ENCODE assay signal across 7 mouse cellular contexts in the genomic region with DNA sequence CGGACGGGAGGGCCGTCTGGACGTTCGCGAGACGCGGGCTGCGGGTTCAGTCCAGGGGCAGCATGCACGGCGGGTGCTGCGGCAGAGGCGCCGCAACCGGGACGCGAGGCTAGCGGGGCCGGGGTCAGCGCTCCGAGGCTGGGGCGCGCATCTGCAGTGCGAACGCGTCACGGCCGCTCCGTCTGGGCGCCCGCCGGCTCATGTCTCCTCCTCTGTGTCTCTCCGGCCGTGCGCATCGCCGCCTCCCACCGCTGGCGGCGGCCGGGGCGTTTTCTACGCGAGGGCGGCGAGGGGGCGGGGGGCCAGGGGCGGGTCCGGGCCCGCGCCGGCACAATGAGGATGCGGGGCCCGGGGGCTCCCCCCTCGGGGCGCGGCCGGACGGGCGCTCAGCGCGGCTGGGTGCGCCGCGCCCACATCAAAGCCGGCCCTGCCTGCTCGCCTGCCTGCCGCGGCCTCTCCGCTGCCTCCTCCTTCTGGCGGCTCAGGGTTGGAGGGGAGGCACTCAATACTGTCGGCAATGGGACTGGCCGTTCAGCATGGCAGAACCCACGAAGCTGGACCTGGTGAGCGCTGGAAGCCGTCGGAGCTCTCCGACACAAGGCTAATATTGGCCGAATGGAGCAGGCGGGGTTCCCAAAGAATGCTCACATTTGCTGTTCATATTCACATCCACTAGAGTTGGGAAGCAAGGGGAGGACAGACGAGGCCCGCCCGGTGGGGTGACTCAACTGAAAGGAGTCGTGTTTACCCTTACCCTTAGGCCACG. TPM values are rescaled to one million over a fixed set of nuclear protein-coding genes. Genes with fewer than 3 reads are reported as not detected.
A peak's percentile ranks its signal among the peaks of the same experiment; 100 is the strongest.
DNase-seq lines count a peak whose midpoint lies in the region; ATAC-seq and TF ChIP-seq lines count a peak whose summit lies in the region.

No protein-coding gene starts in this region.

- peaks cover 11% of the 10 kb centered on the region for H3K9me3 ChIP-seq in G1E (replicated peaks)
- no peaks in the 10 kb centered on the region for H3K9me3 ChIP-seq in liver, embryonic 15.5 days (replicated peaks)

- peaks cover 51% of the 10 kb centered on the region for H3K27me3 ChIP-seq in G1E (ENCODE audit: insufficient read depth, low read length)
- peaks cover 68% of the 10 kb centered on the region for H3K27me3 ChIP-seq in liver, embryonic 15.5 days
- peaks cover 10% of the 10 kb centered on the region; the same call in 1 of the 2 replicates for H3K27me3 ChIP-seq in thymus, adult 2 months (ENCODE audit: control insufficient read depth, insufficient read depth, low read length)

- intact Hi-C loops in gastrocnemius, postnatal 14 days (cut with DNase I; ENCODE audit: low total_unique reads), result loop anchor here (10.0 kb wide), 2 partner anchors 343 to 523 kb away; no protein-coding TSS in a partner anchor

- ATAC-seq in G1E (ENCODE audit: extremely low read depth, insufficient number of reproducible peaks, low FRiP score, poor library complexity, severe bottlenecking), result no peak
- peak; percentile 47 for ATAC-seq in liver, embryonic 15.5 days (ENCODE audit: insufficient read depth)

- H3K4me2 ChIP-seq in liver, embryonic 15.5 days, result peak overlapping the region; percentile 67

- H3K36me3 ChIP-seq in G1E (replicated peaks), result peaks cover 34% of the 10 kb centered on the region
- H3K36me3 ChIP-seq in liver, embryonic 15.5 days (replicated peaks), result peaks cover 28% of the 10 kb centered on the region
- H3K36me3 ChIP-seq in thymus, adult 2 months (ENCODE audit: control insufficient read depth, insufficient read depth, low read length), result peaks cover 23% of the 10 kb centered on the region

- no peak overlapping the region for H3K27ac ChIP-seq in liver, embryonic 15.5 days (replicated peaks)
- no peak overlapping the region for H3K27ac ChIP-seq in thymus, adult 2 months (ENCODE audit: control insufficient read depth, insufficient read depth, low read length)

- peak; percentile 26 for DNase-seq in G1E (ENCODE audit: low spot score)
- peak; percentile 26 for DNase-seq in brain, adult 2 months (ENCODE audit: low read depth, low spot score)
- DNase-seq in gastrocnemius, postnatal 14 days, result peak; percentile 63
- peak; percentile 73 for DNase-seq in induced T-regulatory cell, adult 2 months (ENCODE audit: low read depth)
- DNase-seq in naive thymus-derived CD4-positive, alpha-beta T cell, adult 2 months (ENCODE audit: low read depth), result peak; percentile 51
- peak; percentile 32 for DNase-seq in thymus, adult 2 months

- peaks cover 35% of the 10 kb centered on the region for H3K4me1 ChIP-seq in G1E (ENCODE audit: insufficient read depth, low read depth, low read length)
- H3K4me1 ChIP-seq in liver, embryonic 15.5 days (replicated peaks), result peaks cover 19% of the 10 kb centered on the region
- peaks cover 15% of the 10 kb centered on the region for H3K4me1 ChIP-seq in thymus, adult 2 months (replicated peaks; ENCODE audit: control insufficient read depth, insufficient read depth, low read length)

- H3K9ac ChIP-seq in liver, embryonic 15.5 days, result no peak overlapping the region

- TF ChIP-seq CTCF in G1E (IDR thresholded peaks at IDR 0.05; ENCODE audit: low read depth, low read length), result no peak
- no peak for TF ChIP-seq CTCF in thymus, adult 2 months (IDR thresholded peaks at IDR 0.05; ENCODE audit: borderline replicate concordance, control insufficient read depth, extremely low read depth, insufficient read depth, low read length, poor library complexity)

- under 1% methylated on average over 85 of the region's 85 CpGs for whole genome bisulfite sequencing in liver, embryonic 15.5 days (ENCODE audit: insufficient replicate concordance)
- 1% methylated on average over 80 of the region's 85 CpGs for WGBS in thymus, adult 2 months

- no peak for TF ChIP-seq POLR2A in thymus, adult 2 months (IDR thresholded peaks at IDR 0.05; ENCODE audit: control insufficient read depth, extremely low read depth, insufficient read depth, low read length, poor library complexity)

- H3K4me3 ChIP-seq in G1E (ENCODE audit: low read depth, low read length), result peak overlapping the region; percentile 61; the same call in 1 of the 2 replicates
- peak overlapping the region; percentile 47 for H3K4me3 ChIP-seq in liver, embryonic 15.5 days (replicated peaks)
- peak overlapping the region; percentile 41 for H3K4me3 ChIP-seq in thymus, adult 2 months (ENCODE audit: control insufficient read depth, insufficient read depth, low read length)

RNA-seq across cellular contexts. Expression of gene Fgf18, which starts 0.6 kb away (rescaled TPM):
- total RNA-seq in G1E (2014; fragmentation: Nextera tagmentation) (not detected in 2 replicates), G1E (2017) (not detected in 2 replicates)
- not detected in 2 replicates for polyA plus RNA-seq in G1E (2012)
- total RNA-seq in gastrocnemius, postnatal 14 days (2021), result 1 to 10 TPM; 1.9 to 5.6 TPM
- 0.17 and 0.23 TPM in 2 replicates for polyA plus RNA-seq in liver, embryonic 15.5 days (2015; fragmentation: Nextera tagmentation; extraction: Ambion mirVana)
- polyA plus RNA-seq in thymus, adult 2 months (2012; rRNA removed), result 0.15 and 0.23 TPM in 2 replicates

RNA-seq across cellular contexts. Expression of gene Npm1, which starts 15.3 kb away (rescaled TPM):
- total RNA-seq in G1E (2014; fragmentation: Nextera tagmentation), result 3,846 and 4,095 TPM in 2 replicates
- 2,315 and 2,862 TPM in 2 replicates for total RNA-seq in G1E (2017)
- polyA plus RNA-seq in G1E (2012), result 327 and 458 TPM in 2 replicates
- 100 to 1,000 TPM; 136 to 145 TPM for total RNA-seq in gastrocnemius, postnatal 14 days (2021)
- polyA plus RNA-seq in liver, embryonic 15.5 days (2015; fragmentation: Nextera tagmentation; extraction: Ambion mirVana), result 345 and 399 TPM in 2 replicates
- 166 and 186 TPM in 2 replicates for polyA plus RNA-seq in thymus, adult 2 months (2012; rRNA removed)

RNA-seq across cellular contexts. Expression of gene Tlx3, which starts 55.6 kb away (rescaled TPM):
- not detected in 2 replicates for total RNA-seq in G1E (2014; fragmentation: Nextera tagmentation)
- total RNA-seq in G1E (2017), result not detected in 2 replicates
- polyA plus RNA-seq in G1E (2012), result 0.03 TPM in 1 of 2 replicates, not detected in the other
- not detected for total RNA-seq in gastrocnemius, postnatal 14 days (2021)
- polyA plus RNA-seq in liver, embryonic 15.5 days (2015; fragmentation: Nextera tagmentation; extraction: Ambion mirVana), result not detected in 2 replicates
- polyA plus RNA-seq in thymus, adult 2 months (2012; rRNA removed), result 0.08 TPM in 2 replicates
